Mouse (Mus musculus): Measurements from ENCODE around the gene 1700016D06Rik.
"Not testable (repeated sequence)": the region's sequence is repeated elsewhere in the genome, so short reads cannot be mapped to it uniquely, and the experiment has no call there.

The 1700016D06Rik gene

GRCm38 (mm10) chr8:11700060-11701032 is 517 bp downstream of the 1700016D06Rik start:
- peak; percentile 78 to 82 for DNase-seq

- DNase-seq = no peak
Observed at GRCm38 (mm10) chr8:11699442-11700001, 1.3 kb downstream of the 1700016D06Rik start.

DNA sequence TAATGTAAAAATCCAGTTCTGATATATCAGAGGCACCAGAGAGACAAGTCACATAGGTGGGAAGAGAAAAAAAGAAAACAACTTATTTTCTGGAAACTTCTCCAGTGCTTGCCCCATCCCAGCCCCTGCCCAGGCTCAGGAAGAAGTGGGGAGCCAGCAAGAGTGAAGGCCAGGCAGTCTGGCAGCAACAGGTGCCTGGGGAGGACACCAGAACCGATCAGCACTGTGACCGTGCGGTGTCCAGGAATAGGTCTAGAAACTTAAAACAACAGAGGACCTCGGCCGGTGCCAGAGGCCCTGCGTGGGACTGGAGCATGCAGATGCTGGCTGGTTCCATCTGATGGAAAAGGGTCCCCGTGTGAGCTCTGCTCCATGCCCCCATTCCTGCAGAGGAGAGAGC is 3.4 kb downstream of the 1700016D06Rik start:
- no peak for DNase-seq

DNA sequence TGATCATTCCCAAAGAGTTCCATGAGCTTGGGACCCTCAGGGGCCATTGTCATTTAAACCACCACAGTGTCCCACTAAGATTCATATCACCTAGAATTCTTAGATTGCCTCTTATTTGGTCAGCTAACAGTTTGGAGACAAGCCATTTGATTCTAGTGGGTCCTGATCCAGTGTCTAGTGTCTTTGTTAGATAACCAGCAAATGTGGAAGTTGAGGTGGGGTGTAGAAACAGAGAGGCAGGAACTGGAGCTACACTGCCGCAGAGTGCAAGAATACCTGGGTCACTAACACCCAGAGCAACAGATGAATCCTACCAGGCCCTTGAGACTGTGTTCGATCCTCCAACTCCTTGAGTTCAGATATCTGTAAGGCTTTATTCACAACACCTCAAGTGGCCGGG is 4.7 kb downstream of the 1700016D06Rik start:
- no peak for DNase-seq

- no peak for DNase-seq
Observed at GRCm38 (mm10) chr8:11693972-11694371, 6.9 kb downstream of the 1700016D06Rik start.

DNA sequence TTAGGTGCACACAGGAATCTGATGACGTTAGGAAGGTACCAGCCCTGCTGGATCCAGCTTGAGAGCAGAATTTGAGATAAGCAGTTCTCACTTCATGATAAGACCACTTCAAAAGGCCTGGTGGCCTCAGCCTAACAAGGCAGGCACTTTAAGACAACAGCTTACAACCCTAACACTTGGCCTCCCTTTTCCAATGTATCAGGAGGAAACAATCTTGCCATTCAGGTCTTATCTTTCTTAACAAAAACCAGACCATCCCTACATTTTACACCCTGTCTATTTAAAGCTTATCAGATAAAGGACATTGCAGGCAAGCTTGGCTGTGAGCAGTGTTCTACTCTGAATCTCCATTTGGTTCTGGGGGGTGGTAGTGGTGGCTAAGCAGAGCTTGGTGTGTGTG is 8.4 kb downstream of the 1700016D06Rik start:
- DNase-seq = no peak

DNA sequence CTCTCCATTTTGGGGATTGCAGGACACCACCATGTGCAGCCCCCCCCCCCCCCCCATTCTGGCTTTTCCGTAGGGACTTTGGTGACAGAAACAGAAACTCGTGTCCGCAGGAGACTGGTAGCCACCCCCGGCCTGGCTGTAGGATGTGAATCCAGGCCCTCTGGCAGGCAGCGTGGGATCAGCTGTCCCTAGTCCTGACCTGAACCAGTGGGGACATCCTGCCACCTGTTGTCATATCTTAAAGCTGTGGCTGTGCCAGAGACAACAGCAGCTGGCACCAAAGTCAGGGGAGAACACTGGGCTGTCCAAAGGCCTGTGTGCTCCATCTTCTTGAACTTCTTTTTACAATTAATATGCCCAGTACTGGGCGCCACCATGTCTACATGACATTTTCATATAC is 9.1 kb downstream of the 1700016D06Rik start:
- no peak for DNase-seq

DNA sequence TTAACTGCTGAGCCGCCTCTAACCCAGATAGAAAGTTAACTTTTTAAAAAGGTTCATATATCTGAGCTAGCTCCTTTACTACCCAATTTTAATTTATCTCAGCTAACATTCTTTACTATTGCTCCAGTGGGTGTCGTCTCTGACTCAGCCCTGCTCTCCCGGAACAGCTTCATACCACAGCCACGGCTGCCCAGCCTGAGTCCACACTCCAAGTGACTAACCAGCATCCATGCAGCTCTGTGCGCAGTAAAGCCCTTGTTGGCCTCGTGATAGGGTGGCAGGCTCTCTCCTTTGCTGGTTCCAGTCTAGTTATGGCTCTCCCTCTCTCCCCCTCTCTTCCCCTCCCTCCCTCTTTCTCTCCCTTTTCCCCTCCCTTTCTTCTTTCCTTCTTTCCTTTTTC is 9.6 kb downstream of the 1700016D06Rik start:
- no peak for DNase-seq

DNA sequence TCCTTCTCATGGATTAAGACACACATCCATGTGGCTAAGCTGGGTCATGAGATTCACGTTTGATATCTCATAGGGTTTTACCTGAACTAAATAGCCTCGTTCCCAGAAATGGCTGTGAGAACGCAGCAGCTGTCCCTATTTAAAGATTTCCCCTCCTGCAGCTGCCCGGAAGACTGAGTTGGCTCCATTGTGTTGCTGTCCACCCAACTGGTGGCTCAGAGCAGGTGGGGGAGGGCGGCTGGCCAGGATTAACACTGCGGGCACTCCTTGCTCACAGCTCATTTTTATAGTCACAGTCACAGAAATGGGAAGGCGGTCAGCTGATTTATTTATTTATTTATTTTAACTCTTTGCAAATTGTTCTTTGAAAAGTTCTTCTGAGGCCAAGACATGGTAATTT is 10.9 kb downstream of the 1700016D06Rik start:
- no peak for DNase-seq

GRCm38 (mm10) chr8:11687251-11687650 is 13.6 kb downstream of the 1700016D06Rik start:
- no peak for DNase-seq

DNA sequence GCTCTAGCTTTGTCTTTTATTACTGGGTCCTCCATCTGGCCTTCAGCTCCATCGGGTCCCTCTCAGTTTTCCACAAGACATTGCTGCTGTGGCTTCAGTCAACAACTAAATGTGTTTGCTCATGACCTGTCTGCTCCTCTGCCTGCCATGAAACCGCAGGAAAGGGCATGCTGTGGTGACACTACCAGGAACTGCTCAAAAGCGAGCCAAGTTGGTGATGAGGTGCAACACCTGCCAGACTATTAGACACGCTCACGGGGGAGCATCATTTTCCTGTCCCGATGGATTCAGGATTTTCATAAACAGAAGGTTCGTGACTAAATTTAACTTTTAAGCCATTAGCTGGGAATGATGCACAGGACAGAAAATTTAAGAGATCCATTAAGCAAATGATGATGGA is 16.3 kb downstream of the 1700016D06Rik start:
- no peak for DNase-seq

- DNase-seq = no peak
Observed at GRCm38 (mm10) chr8:11668308-11668707, 32.6 kb downstream of the 1700016D06Rik start.

DNA sequence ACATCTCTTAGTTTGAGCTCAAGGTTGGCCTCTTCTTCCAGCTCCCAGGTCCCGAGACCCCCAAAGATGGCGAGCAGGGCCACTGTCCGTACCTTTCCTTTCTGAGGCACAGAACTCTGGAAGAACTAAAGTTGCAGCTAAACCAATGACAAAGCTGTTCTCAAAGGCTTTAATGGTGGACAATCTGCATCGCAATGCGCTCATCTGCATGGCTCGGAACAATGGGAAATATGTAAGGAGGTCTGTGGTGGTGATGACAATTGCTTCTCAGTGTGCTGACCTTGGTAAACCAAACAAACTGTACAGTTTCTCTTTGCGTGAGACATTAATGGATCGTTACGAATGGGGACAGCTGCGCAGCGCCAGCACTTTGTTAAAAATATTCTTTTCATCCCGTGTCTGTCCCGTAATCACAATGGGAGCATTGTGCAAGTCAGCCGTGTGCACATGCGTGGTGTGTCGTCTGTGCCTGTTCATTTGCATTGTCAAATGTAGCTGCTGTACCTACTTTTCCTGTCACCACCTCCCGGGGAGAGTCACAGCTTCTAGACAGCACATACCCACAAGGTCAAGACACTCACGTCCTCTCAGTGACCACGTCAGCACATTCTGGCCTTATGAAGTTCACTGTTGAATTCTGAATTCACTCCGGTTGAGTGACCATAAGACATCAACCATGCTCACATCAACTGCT is 34.7 kb downstream of the 1700016D06Rik start:
- DNase-seq = not testable (repeated sequence)

DNA sequence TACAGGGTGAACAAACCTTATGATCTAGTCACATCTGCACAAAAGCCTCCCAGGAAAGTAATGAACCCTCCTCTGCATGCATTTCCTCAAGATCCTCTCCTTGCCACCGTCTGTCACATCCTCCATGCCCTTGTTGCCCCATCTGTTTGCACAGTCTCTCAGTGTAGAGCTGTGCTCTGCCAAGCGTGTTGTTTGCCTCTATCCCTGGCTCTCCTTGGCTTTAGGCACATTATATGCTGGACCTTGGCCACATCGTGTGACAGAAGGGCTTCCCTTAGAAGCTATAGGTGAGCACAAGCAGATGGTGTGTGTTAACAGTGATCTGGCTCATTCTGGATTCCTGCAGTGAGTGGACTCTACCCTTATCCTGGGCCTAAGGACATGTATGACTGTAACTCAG is 38.9 kb downstream of the 1700016D06Rik start:
- peak; percentile 52 to 58 for DNase-seq

DNA sequence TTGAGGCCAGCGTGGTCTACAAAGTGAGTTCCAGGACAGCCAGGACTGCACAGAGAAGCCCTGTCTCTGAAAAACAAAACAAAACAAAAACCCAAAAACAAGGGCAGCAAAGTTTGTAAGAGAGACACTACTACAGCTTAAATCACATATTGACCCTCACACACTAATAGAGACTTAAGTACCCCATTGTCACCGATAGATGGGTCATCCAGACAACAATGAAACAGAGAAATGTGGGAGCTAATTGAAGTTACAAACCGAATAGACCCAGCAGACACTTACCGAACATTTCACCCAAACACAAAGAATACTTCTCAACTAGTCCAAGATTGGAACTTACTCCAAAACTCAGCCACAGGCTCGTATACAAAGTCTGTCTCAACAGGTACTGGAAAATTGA is 50.8 kb downstream of the 1700016D06Rik start:
- no peak for DNase-seq

DNA sequence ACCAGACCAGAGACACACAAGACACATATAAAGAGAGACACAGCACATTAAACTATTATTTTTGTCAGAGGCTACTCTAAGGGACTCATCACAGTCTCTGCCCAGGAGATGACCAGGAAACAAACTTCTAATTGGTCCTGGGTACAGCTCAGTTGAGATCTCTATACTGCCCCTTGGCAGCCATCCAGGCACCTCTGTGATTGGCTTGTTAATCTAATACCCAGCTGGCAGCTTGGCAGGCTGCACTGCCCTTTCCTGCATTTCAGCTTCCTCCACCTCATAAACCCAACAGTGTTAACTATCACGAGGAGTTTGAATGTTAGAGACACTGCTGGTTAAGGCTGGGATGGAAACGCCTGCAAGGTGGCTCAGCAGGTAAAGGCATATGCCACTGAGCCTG is 57.7 kb downstream of the 1700016D06Rik start:
- no peak for DNase-seq

- no peak for DNase-seq
Observed at GRCm38 (mm10) chr8:11640606-11641005, 60.3 kb downstream of the 1700016D06Rik start.

- no peak for DNase-seq
Observed at GRCm38 (mm10) chr8:11637531-11637930, 63.3 kb downstream of the 1700016D06Rik start.

DNA sequence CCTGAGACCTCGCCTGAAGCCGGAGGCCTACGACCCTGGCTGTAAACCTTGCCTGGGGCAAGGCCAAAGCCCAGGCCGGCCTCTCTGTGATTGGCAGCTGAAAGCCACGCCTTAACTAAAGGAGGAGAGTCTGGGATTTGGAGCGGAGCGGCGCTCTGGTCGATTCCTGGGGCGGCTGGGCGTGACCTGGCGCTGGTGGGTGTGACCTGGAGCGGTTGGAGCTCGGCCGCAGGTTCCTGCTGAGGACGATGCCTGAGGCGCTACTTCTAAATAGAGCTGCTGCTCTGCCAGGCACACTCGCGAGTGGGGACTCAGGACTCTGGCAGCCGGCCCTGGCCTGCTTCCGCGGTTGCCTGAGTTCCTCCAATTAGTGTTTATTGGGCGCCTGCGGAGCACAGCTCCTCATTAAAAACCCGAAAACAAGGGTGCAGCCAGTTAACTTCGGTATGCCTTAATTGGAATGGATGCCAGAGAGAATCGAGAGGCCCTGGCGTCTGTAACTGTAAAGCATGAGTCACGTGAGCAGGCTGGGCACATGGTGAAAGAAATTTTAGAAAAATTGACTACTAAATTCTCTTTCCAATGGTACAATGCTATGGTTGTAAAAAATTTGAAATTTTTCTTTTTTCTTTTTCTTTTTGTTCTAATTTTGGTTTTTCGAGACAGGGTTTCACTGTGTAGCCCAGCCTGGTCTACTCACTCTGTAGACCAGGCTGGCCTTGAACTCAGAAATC is 64.4 kb downstream of the 1700016D06Rik start:
- peak; percentile 73 to 76 for DNase-seq

GRCm38 (mm10) chr8:11635611-11636081 is 65.2 kb downstream of the 1700016D06Rik start, which contains the start of gene Ankrd10:
Ankrd10 (minus strand) TSS chr8:11635757.
- peak; percentile 90 to 96 for DNase-seq

- DNase-seq = peak; percentile 64 to 71
Observed at GRCm38 (mm10) chr8:11635012-11635577, 65.8 kb downstream of the 1700016D06Rik start.

DNA sequence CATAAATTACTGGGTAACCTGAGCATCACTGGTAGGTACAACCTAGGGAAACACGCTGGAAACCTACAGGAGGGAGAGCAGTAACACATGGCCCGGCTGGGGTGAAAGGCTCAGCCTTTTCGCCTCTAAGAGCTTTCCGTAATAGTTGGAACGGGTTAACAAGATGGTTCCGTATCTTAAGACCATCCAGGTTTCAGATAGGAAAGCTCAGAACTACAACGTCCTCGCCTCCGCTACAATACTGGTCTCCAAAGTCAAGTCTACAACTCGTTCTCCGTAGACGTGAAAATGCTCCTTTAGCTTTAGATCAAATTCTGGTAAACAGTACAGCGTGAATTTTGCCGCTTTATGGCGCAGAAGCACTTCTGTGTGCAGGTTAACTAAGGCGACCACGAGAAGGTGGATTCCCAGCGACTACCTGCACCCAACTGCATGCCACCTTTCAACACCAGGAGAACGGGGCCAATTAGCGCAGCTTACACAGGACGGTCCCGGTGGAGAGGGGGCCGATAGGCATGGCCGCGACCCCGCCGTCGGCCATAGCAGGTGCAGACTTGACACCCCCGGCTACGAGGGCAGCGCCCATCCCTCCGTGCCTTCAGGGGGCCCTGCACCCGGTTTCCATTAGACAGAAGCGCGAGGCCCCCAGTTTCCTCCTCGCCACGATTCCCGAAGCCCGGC is 66.4 kb downstream of the 1700016D06Rik start:
- DNase-seq = no peak

Measured in cerebellum, postnatal 36 days (tissue).